Mouse (Mus musculus): ENCODE results near the gene Gm9837.

DNA sequence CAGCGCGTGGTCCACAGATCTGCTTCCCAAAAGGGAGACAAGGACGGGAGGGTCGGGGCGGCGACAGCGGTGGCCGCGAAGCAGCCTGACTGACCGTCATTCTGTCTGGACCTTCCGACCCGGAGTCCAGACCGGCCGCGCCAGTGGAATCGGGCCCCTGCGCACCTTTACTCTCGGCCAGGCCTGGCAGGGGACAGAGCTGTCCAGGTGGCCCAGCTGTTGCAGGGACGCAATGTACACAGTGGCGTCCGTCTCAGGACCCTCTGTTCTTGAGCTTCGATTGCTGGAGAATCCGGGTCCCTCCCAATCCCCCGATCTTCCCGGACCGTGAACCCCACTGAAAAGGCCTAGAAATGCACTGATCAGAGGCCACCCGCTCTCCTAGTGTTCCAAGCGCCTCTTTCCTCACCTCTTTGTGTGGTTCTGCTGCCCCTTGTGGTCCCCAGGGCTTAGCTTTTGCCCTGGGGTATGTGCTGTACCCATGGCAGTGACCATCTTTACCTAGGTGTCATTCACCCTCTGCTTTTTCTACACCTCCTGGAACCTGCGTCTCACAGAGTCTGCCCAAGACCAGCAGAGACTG is 12.8 kb downstream of the Gm9837 start:
- TF ChIP-seq CTCF (IDR thresholded peaks at IDR 0.05; ENCODE audit: low read depth, low read length) (peak; percentile 62), POLR2A (IDR thresholded peaks at IDR 0.05; ENCODE audit: extremely low read depth, insufficient read depth, low read length) (no peak)

Measured in liver, adult 2 months (tissue).